Mouse (Mus musculus) heart, embryonic 15.5 days (tissue): ENCODE data around the gene Wwox. TPM values are rescaled to one million over a fixed set of nuclear protein-coding genes. Genes with fewer than 3 reads are reported as not detected.

ENCODE experiments used
- ATAC-seq: fragments of 200-750 bp; cut with Nextera tagmentation; replicated peaks from 2 replicates; pipeline ENCODE4 v1.8.0; 2017; ENCODE audit warnings: low read depth, moderate TSS enrichment; ENCODE audit not compliant: insufficient number of reproducible peaks, insufficient read depth, low FRiP score
- H3K27ac ChIP-seq: fragments of 300-500 bp; sonication (generic); 2 replicates; pipeline ENCODE4 v1.5.1; 2015; ENCODE audit warnings: mild to moderate bottlenecking, inconsistent platforms
- H3K27me3 ChIP-seq: fragments of 300-500 bp; sonication (generic); 2 replicates; pipeline ENCODE4 v1.6.1; 2015; ENCODE audit warnings: inconsistent platforms
- H3K36me3 ChIP-seq: fragments of 300-500 bp; sonication (generic); 2 replicates; pipeline ENCODE4 v1.6.1; 2015; ENCODE audit warnings: mild to moderate bottlenecking, inconsistent platforms
- H3K4me1 ChIP-seq: fragments of 300-500 bp; sonication (generic); replicated peaks from 2 replicates; pipeline ENCODE4 v1.6.1; 2015; ENCODE audit warnings: inconsistent platforms
- H3K4me2 ChIP-seq: fragments of 300-500 bp; sonication (generic); 2 replicates; pipeline ENCODE4 v1.6.1; 2015; ENCODE audit warnings: inconsistent platforms, mild to moderate bottlenecking, moderate library complexity
- H3K4me3 ChIP-seq: fragments of 300-500 bp; sonication (generic); 2 replicates; pipeline ENCODE4 v1.5.1; 2015; ENCODE audit warnings: mild to moderate bottlenecking, inconsistent platforms
- H3K9ac ChIP-seq: fragments of 300-500 bp; sonication (generic); 2 replicates; pipeline ENCODE4 v1.6.1; 2015; ENCODE audit warnings: mild to moderate bottlenecking, inconsistent platforms
- H3K9me3 ChIP-seq: fragments of 300-500 bp; sonication (generic); replicated peaks from 2 replicates; pipeline ENCODE4 v1.6.1; 2016; ENCODE audit warnings: inconsistent platforms
- WGBS: fragments of 180-500 bp; shearing (Covaris S2); methylation state at CpG from one replicate; pipeline ENCODE4 v1.1.7; 2015; ENCODE audit warnings: mixed read lengths; 5-methylcytosine and 5-hydroxymethylcytosine counted together
- polyA plus RNA-seq: library from polyadenylated mRNA; unstranded; fragments of >200 nt; fragmentation: Nextera tagmentation; extraction: Ambion mirVana; gene quantifications from 2 replicates; pipeline ENCODE4 v1.2.1, GENCODE M21; 2015

Wwox gene
- polyA plus RNA-seq, 1 experiment from 2014 or later: 10.9 TPM

GRCm38 (mm10) chr8:114468526-114469207, 29.2 kb downstream of the Wwox start:
- H3K9ac ChIP-seq: no peak overlapping the region
- no peak overlapping the region for H3K4me3 ChIP-seq
- no peak for ATAC-seq
- H3K27ac ChIP-seq: no peak overlapping the region
- H3K4me1 ChIP-seq: no peaks in the 10 kb centered on the region
- H3K36me3 ChIP-seq: 0 out of 2 replicates have a peak, but pooled peaks cover 6% of the 10 kb centered on the region
- H3K9me3 ChIP-seq: no peaks in the 10 kb centered on the region
- 77% methylated on average over 21 of the region's 21 CpGs for WGBS
- no peaks in the 10 kb centered on the region for H3K27me3 ChIP-seq
- H3K4me2 ChIP-seq: no peak overlapping the region

GRCm38 (mm10) chr8:114469208-114469590, 29.7 kb downstream of the Wwox start:
- no peaks in the 10 kb centered on the region for H3K9me3 ChIP-seq
- H3K4me3 ChIP-seq: no peak overlapping the region
- H3K27ac ChIP-seq: no peak overlapping the region
- no peaks in the 10 kb centered on the region for H3K4me1 ChIP-seq
- ATAC-seq: no peak
- 0 out of 2 replicates have a peak, but pooled peaks cover 6% of the 10 kb centered on the region for H3K36me3 ChIP-seq
- H3K27me3 ChIP-seq: no peaks in the 10 kb centered on the region
- 92% methylated on average over 10 of the region's 10 CpGs for WGBS
- H3K4me2 ChIP-seq: no peak overlapping the region
- H3K9ac ChIP-seq: no peak overlapping the region

- no peak for ATAC-seq
- WGBS: 86% methylated on average over 11 of the region's 11 CpGs
Observed at GRCm38 (mm10) chr8:114473546-114473945, 34.1 kb downstream of the Wwox start.

GRCm38 (mm10) chr8:114476919-114477318, 37.5 kb downstream of the Wwox start:
- no peak overlapping the region for H3K4me3 ChIP-seq
- H3K36me3 ChIP-seq: no peaks in the 10 kb centered on the region
- WGBS: 49% methylated on average over 10 of the region's 10 CpGs
- no peak overlapping the region for H3K9ac ChIP-seq
- H3K27ac ChIP-seq: no peak overlapping the region
- no peak overlapping the region for H3K4me2 ChIP-seq
- ATAC-seq: no peak
- no peaks in the 10 kb centered on the region for H3K9me3 ChIP-seq
- H3K4me1 ChIP-seq: 0 out of 2 replicates have a peak, but pooled peaks cover 5% of the 10 kb centered on the region
- H3K27me3 ChIP-seq: no peaks in the 10 kb centered on the region

More at GRCm38 (mm10) chr8:114473546-114473945, 34.1 kb downstream of the Wwox start:
- no peak overlapping the region for H3K4me3 ChIP-seq
- H3K4me2 ChIP-seq: no peak overlapping the region
- H3K27ac ChIP-seq: no peak overlapping the region
- no peaks in the 10 kb centered on the region for H3K27me3 ChIP-seq
- H3K4me1 ChIP-seq: 0 out of 2 replicates have a peak, but pooled peaks cover 5% of the 10 kb centered on the region
- no peak overlapping the region for H3K9ac ChIP-seq
- 0 out of 2 replicates have a peak, but pooled peaks cover 6% of the 10 kb centered on the region for H3K36me3 ChIP-seq
- H3K9me3 ChIP-seq: no peaks in the 10 kb centered on the region

GRCm38 (mm10) chr8:114477790-114478189, 38.3 kb downstream of the Wwox start:
- Histone ChIP-seq H3K4me2 (no peak overlapping the region), H3K27ac (no peak overlapping the region), H3K9me3 (no peaks in the 10 kb centered on the region), H3K27me3 (no peaks in the 10 kb centered on the region), H3K4me3 (no peak overlapping the region), H3K36me3 (no peaks in the 10 kb centered on the region), H3K4me1 (0 out of 2 replicates have a peak, but pooled peaks cover 5% of the 10 kb centered on the region), H3K9ac (no peak overlapping the region)
- no peak; the same call in 1 of the 2 replicates for ATAC-seq
- WGBS: 64% methylated on average over 8 of the region's 8 CpGs

- 81% methylated on average over 8 of the region's 8 CpGs for WGBS
- no peak for ATAC-seq
- no peaks in the 10 kb centered on the region for H3K27me3 ChIP-seq
- H3K4me3 ChIP-seq: no peak overlapping the region
- peaks cover 9% of the 10 kb centered on the region for H3K4me1 ChIP-seq
- H3K9ac ChIP-seq: no peak overlapping the region
- H3K27ac ChIP-seq: no peak overlapping the region
- no peaks in the 10 kb centered on the region for H3K9me3 ChIP-seq
- no peaks in the 10 kb centered on the region for H3K36me3 ChIP-seq
- H3K4me2 ChIP-seq: no peak overlapping the region
Observed at GRCm38 (mm10) chr8:114479749-114480148, 40.3 kb downstream of the Wwox start.

- no peak overlapping the region for H3K27ac ChIP-seq
- H3K9me3 ChIP-seq: no peaks in the 10 kb centered on the region
- H3K27me3 ChIP-seq: no peaks in the 10 kb centered on the region
- no peak for ATAC-seq
- H3K4me1 ChIP-seq: no peaks in the 10 kb centered on the region
- no peak overlapping the region for H3K4me2 ChIP-seq
- no peak overlapping the region for H3K9ac ChIP-seq
- H3K36me3 ChIP-seq: no peaks in the 10 kb centered on the region
- 87% methylated on average over 5 of the region's 5 CpGs for WGBS
- no peak overlapping the region for H3K4me3 ChIP-seq
Observed at GRCm38 (mm10) chr8:114491662-114492160, 52.3 kb downstream of the Wwox start.

GRCm38 (mm10) chr8:114499448-114500144, 60.1 kb downstream of the Wwox start:
- Histone ChIP-seq H3K27me3 (no peaks in the 10 kb centered on the region), H3K36me3 (no peaks in the 10 kb centered on the region), H3K9ac (no peak overlapping the region), H3K4me3 (no peak overlapping the region), H3K4me1 (peaks cover 3% of the 10 kb centered on the region), H3K27ac (no peak overlapping the region), H3K9me3 (no peaks in the 10 kb centered on the region), H3K4me2 (no peak overlapping the region)
- no peak for ATAC-seq
- 78% methylated on average over 16 of the region's 16 CpGs for WGBS

- Histone ChIP-seq H3K27me3 (no peaks in the 10 kb centered on the region), H3K27ac (no peak overlapping the region), H3K9me3 (no peaks in the 10 kb centered on the region), H3K9ac (no peak overlapping the region), H3K4me2 (no peak overlapping the region), H3K4me1 (peaks cover 15% of the 10 kb centered on the region), H3K4me3 (no peak overlapping the region), H3K36me3 (no peaks in the 10 kb centered on the region)
- no peak for ATAC-seq
- WGBS: 74% methylated on average over 6 of the region's 6 CpGs
Observed at GRCm38 (mm10) chr8:114501906-114502305, 62.5 kb downstream of the Wwox start.

GRCm38 (mm10) chr8:114503196-114503595, 63.7 kb downstream of the Wwox start:
- peaks cover 15% of the 10 kb centered on the region for H3K4me1 ChIP-seq
- WGBS: 81% methylated on average over 3 of the region's 3 CpGs
- H3K4me3 ChIP-seq: no peak overlapping the region
- H3K9ac ChIP-seq: no peak overlapping the region
- no peaks in the 10 kb centered on the region for H3K36me3 ChIP-seq
- no peak overlapping the region for H3K27ac ChIP-seq
- no peak overlapping the region for H3K4me2 ChIP-seq
- no peaks in the 10 kb centered on the region for H3K27me3 ChIP-seq
- no peaks in the 10 kb centered on the region for H3K9me3 ChIP-seq
- no peak for ATAC-seq

GRCm38 (mm10) chr8:114504889-114505288, 65.4 kb downstream of the Wwox start:
- Histone ChIP-seq H3K4me2 (peak overlapping the region; percentile 32), H3K36me3 (no peaks in the 10 kb centered on the region), H3K9ac (no peak overlapping the region), H3K27me3 (no peaks in the 10 kb centered on the region), H3K4me1 (peaks cover 15% of the 10 kb centered on the region), H3K4me3 (no peak overlapping the region), H3K9me3 (no peaks in the 10 kb centered on the region), H3K27ac (no peak overlapping the region)
- WGBS: 39% methylated on average over 11 of the region's 11 CpGs
- no peak; the same call in 1 of the 2 replicates for ATAC-seq
